Mouse (Mus musculus): ENCODE data around the gene Cd4. TPM values are rescaled to one million over a fixed set of nuclear protein-coding genes. Genes with fewer than 3 reads are reported as not detected.
A peak's percentile ranks its signal among the peaks of the same experiment; 100 is the strongest.

The Cd4 gene
- polyA plus RNA-seq, 1 experiment from 2014 or later = 0.27 TPM

DNA sequence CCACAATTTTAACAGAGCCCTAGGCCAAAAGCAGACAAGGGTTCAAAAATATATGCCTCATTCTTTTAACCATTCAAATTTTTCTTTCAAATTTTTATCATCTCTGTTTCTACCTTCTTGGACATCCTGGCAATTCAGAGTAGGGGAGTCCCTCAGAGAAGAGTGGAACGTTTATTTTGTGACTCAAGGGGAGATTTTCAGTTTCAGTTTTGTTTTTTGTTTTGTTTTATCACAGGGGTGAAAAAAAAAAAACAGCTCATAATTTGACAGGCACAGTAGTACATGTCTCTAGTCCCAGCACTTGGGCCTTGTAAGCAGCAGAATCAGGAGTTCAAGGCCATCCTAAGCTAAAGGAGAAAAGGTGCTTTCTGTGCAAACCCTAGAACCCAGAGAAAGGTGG lies 19.7 kb upstream of the Cd4 start:
- Histone ChIP-seq H3K27ac (no peak overlapping the region), H3K4me3 (replicated peaks; ENCODE audit: low read length) (no peak overlapping the region), H3K9ac (no peak overlapping the region), H3K36me3 (replicated peaks; ENCODE audit: control insufficient read depth, insufficient read depth) (peaks cover 5% of the 10 kb centered on the region), H3K9me3 (ENCODE audit: control insufficient read depth, low read length) (no peaks in the 10 kb centered on the region), H3K4me1 (replicated peaks; ENCODE audit: control insufficient read depth, insufficient read depth, low read length) (peaks cover 32% of the 10 kb centered on the region), H3K4me2 (replicated peaks) (no peak overlapping the region), H3K27me3 (ENCODE audit: control insufficient read depth, insufficient read depth, low read length) (no peaks in the 10 kb centered on the region)
- ATAC-seq (ENCODE audit: low FRiP score) (no peak), DNase-seq (ENCODE audit: low spot score) (peak; percentile 2)
- 83% methylated on average over 1 of the region's 1 CpGs for WGBS

DNA sequence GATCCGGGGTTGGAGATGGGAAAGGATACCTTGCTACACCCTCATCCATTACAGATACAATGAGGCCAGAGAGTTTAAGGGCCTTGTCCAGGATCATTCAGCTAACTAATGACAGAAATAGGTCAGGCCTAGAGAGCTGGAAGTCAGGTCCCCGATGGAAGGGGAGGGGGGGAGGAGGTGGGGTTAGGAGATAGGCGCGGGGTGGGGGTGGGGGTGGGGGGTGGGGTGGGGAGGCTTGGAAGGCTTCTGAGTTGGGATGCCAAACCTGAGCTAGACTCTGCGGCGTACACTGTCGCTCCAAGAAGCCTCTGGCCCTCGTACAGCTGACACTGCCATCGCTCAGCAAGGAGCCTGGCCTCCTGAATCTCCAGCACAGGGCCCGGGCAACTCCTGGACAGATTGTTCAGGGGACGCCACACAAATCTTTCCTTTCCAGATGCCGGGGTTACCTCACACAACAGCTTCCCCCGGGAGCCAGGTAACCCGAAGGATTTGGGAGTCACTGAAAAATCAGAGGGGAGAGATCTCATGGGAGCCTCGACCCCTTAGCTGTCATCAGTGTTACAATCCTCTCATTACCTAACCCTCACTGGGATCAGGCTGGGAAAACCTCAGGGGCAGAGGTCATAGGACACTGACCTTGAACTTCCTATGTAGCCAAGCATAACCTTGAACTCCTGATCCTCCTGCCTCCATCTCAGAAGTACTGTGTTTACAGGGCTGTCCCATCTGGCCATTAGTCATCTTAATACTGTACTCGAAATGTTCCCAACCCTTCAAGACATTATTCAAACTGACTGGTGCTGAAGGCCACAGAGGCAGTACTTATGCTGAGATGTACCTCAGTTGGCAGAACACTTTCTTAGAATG lies 17.2 kb upstream of the Cd4 start:
- Histone ChIP-seq H3K36me3 (replicated peaks; ENCODE audit: control insufficient read depth, insufficient read depth) (no peaks in the 10 kb centered on the region), H3K4me1 (replicated peaks; ENCODE audit: control insufficient read depth, insufficient read depth, low read length) (peaks cover 28% of the 10 kb centered on the region), H3K27ac (peak overlapping the region; percentile 99), H3K4me3 (replicated peaks; ENCODE audit: low read length) (peak overlapping the region; percentile 31), H3K27me3 (ENCODE audit: control insufficient read depth, insufficient read depth, low read length) (no peaks in the 10 kb centered on the region), H3K4me2 (replicated peaks) (peak overlapping the region; percentile 80), H3K9ac (peak overlapping the region; percentile 78), H3K9me3 (ENCODE audit: control insufficient read depth, low read length) (no peaks in the 10 kb centered on the region)
- ATAC-seq (ENCODE audit: low FRiP score) (no peak), DNase-seq (ENCODE audit: low spot score) (peak; percentile 23)
- WGBS = 32% methylated on average over 15 of the region's 16 CpGs

DNA sequence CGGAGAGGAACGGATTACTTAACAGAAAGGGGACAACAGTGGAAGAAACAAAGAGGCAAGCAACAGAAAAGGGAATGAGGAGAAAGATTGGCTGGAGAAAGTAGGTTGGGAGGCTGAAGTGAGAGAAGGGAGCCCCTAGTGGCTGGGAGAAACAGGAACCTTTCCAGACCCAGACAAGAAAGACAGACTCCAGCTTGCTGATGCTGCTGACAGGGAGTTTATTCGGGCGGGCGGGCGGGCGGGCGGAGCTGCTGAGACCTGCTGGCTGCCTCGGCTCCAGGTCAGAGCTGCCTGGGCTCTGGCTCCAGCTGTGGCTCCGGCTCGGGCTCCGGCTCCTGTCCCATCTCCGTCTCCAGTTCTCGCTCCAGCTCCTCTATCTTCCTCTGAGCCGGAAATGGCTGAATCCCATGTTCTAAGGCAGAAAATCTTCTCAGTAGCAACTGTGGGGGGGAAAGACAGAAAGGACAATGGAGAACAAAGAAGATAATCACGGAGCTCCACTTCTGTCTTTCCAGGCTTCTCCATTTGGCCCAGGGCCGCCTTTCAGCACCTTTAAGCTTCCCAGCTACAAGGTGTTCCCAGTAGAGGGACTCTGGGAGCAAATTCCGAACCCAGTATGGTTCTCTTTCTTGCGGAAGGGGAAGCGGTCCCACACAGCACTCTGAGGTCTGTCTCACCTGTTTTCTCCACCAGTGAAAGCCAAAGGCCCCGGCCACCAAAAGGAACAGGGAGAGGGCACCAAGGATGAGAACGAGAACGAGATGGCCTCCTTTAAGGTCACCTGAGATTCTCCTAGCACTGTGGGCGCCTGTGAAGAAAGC lies 16.4 kb upstream of the Cd4 start:
- Histone ChIP-seq H3K36me3 (replicated peaks; ENCODE audit: control insufficient read depth, insufficient read depth) (no peaks in the 10 kb centered on the region), H3K9me3 (ENCODE audit: control insufficient read depth, low read length) (no peaks in the 10 kb centered on the region), H3K4me1 (replicated peaks; ENCODE audit: control insufficient read depth, insufficient read depth, low read length) (peaks cover 20% of the 10 kb centered on the region), H3K4me3 (replicated peaks; ENCODE audit: low read length) (peak overlapping the region; percentile 31), H3K27ac (peak overlapping the region; percentile 99), H3K4me2 (replicated peaks) (peak overlapping the region; percentile 80), H3K27me3 (ENCODE audit: control insufficient read depth, insufficient read depth, low read length) (no peaks in the 10 kb centered on the region), H3K9ac (peak overlapping the region; percentile 78)
- DNase-seq (ENCODE audit: low spot score) (peak; percentile 79), ATAC-seq (ENCODE audit: low FRiP score) (peak; percentile 76)
- 7% methylated on average over 24 of the region's 24 CpGs for WGBS

DNA sequence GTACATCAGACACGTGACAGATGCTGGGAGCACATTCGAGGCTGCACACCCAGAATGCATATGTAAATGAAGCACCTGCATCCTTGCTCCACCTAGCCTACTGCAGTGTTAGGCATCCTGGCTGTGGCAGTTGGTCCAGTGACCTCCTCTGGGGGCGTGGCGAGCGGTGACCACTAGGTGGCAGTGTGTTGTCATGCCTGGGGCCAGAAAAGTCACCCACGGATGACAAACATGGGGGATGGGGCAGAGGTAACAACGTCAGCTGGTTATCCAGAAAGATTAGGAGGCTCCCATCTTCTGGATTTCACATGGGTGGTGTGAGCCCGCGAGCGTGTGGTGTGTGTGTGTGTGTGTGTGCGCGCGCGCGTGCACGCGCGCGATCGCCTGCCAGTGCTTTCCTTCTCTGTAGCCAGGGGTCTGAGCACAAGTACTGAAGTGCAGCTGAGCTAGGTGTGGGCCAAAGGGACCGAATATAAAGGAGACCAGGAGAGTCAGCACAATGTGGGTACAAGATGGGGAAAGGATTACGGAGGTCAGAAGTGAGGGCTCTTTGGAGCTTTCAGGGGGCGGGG lies 15.6 kb upstream of the Cd4 start:
- Histone ChIP-seq H3K27ac (peak overlapping the region; percentile 99), H3K4me3 (replicated peaks; ENCODE audit: low read length) (peak overlapping the region; percentile 31), H3K9me3 (ENCODE audit: control insufficient read depth, low read length) (no peaks in the 10 kb centered on the region), H3K27me3 (ENCODE audit: control insufficient read depth, insufficient read depth, low read length) (no peaks in the 10 kb centered on the region), H3K4me1 (replicated peaks; ENCODE audit: control insufficient read depth, insufficient read depth, low read length) (peaks cover 20% of the 10 kb centered on the region), H3K36me3 (replicated peaks; ENCODE audit: control insufficient read depth, insufficient read depth) (no peaks in the 10 kb centered on the region), H3K4me2 (replicated peaks) (peak overlapping the region; percentile 80), H3K9ac (peak overlapping the region; percentile 78)
- ATAC-seq (ENCODE audit: low FRiP score) = peak; percentile 86
- peak; percentile 94 for DNase-seq (ENCODE audit: low spot score)
- under 1% methylated on average over 23 of the region's 23 CpGs for WGBS

DNA sequence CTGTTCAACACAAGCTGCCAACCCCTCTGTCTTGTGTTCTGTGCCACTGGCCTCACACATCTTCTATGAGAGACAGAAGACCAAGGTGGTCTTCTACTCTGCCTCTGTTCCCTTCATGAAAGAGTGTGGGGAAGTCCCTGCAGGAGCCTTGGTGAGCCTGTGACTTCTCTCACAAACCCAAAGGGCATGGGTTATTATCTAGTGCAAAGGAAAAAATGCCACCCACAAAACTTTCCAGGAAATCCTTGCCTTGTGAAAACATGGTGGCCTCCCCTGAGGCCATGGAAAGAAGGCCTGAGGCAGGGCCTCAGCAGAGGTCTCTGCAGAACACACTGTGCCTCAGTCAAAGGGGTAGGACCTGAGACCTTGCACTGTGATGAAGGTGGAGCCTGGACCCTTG lies 13.8 kb upstream of the Cd4 start:
- H3K27me3 ChIP-seq (ENCODE audit: control insufficient read depth, insufficient read depth, low read length) = no peaks in the 10 kb centered on the region
- H3K9ac ChIP-seq = no peak overlapping the region
- H3K36me3 ChIP-seq (replicated peaks; ENCODE audit: control insufficient read depth, insufficient read depth) = no peaks in the 10 kb centered on the region
- H3K4me1 ChIP-seq (replicated peaks; ENCODE audit: control insufficient read depth, insufficient read depth, low read length) = peaks cover 20% of the 10 kb centered on the region
- H3K4me3 ChIP-seq (replicated peaks; ENCODE audit: low read length) = no peak overlapping the region
- ATAC-seq (ENCODE audit: low FRiP score) (no peak), DNase-seq (ENCODE audit: low spot score) (no peak)
- H3K4me2 ChIP-seq (replicated peaks) = no peak overlapping the region
- H3K27ac ChIP-seq = no peak overlapping the region
- no peaks in the 10 kb centered on the region for H3K9me3 ChIP-seq (ENCODE audit: control insufficient read depth, low read length)

DNA sequence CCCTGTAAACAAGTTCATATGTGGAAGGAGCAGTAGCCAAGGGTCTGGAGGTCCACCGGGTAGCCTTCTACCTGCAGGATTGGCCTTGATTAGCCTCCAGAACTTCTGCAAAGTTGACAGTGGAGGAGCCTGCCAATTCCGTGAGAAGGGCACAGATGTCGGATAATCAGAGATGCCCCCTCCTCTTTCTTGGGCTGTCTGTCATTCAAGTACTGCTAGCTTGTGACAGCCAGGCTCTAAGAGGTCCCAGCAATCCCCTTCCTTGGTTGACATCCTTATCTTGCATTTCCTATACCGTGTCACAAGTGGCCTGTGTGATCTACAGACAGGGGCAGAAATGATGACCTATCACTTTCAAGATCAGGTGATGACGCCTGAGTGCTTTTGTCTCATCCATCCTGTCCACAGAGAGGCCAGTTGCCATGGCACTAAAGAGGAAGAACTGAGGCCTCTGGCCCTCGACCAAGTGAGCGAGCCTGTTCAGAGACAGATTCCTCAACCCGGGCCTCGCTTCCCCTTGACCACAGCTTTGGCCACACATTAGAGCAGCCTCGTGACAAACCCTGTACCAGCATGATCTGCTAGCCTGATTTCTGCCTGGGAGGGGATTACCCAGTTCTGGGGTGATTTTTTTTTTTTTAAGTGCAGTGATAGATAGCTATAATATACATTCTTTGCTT lies 12.9 kb upstream of the Cd4 start:
- 50% methylated on average over 10 of the region's 10 CpGs for WGBS
- Histone ChIP-seq H3K27ac (no peak overlapping the region; the same call in 1 of the 2 replicates), H3K4me3 (replicated peaks; ENCODE audit: low read length) (no peak overlapping the region), H3K9me3 (ENCODE audit: control insufficient read depth, low read length) (no peaks in the 10 kb centered on the region), H3K9ac (no peak overlapping the region), H3K4me1 (replicated peaks; ENCODE audit: control insufficient read depth, insufficient read depth, low read length) (peaks cover 20% of the 10 kb centered on the region), H3K36me3 (replicated peaks; ENCODE audit: control insufficient read depth, insufficient read depth) (no peaks in the 10 kb centered on the region), H3K27me3 (ENCODE audit: control insufficient read depth, insufficient read depth, low read length) (no peaks in the 10 kb centered on the region), H3K4me2 (replicated peaks) (no peak overlapping the region)
- no peak for ATAC-seq (ENCODE audit: low FRiP score)
- DNase-seq (ENCODE audit: low spot score) = peak; percentile 29

DNA sequence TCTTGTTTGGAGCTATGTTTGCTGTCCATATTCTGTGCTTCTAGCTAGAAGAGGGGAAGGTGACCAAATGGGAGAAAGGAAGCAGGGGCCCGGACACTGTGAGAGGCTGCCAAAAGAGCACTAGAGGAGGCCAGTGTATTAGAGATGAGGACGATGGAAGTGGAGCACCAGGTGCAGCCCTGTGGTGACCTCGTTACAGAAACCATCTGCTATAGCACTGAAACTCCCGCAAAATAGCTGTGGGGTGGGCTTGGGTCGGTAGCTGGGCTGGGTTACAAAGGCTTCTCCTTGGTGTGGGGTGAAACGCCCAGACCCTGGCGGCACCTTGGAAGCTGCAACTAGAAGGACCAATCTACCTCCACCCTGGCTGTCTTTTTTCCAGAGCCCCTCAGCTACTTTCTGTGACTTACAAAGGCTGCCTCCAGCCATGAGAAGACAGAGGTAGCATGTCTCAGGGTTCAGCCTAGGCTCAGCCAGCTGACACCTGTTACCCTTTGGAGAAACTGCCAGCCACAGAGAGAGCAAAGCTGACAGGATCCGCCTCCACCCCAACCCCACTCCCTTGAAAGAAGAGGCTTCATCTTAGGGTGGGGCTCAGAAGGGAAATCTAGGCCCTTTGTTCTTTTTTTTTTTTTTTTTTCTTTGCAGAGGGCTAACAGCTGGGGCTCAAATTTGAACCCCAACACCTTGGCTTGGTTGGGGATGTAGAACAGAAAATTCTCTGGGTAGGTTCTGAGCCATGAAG lies 12.2 kb upstream of the Cd4 start:
- Histone ChIP-seq H3K4me2 (replicated peaks) (no peak overlapping the region), H3K36me3 (replicated peaks; ENCODE audit: control insufficient read depth, insufficient read depth) (no peaks in the 10 kb centered on the region), H3K27ac (no peak overlapping the region), H3K4me1 (replicated peaks; ENCODE audit: control insufficient read depth, insufficient read depth, low read length) (peaks cover 15% of the 10 kb centered on the region), H3K27me3 (ENCODE audit: control insufficient read depth, insufficient read depth, low read length) (no peaks in the 10 kb centered on the region), H3K9ac (no peak overlapping the region), H3K4me3 (replicated peaks; ENCODE audit: low read length) (no peak overlapping the region), H3K9me3 (ENCODE audit: control insufficient read depth, low read length) (no peaks in the 10 kb centered on the region)
- ATAC-seq (ENCODE audit: low FRiP score) = no peak
- WGBS = 48% methylated on average over 8 of the region's 8 CpGs
- no peak for DNase-seq (ENCODE audit: low spot score)

DNA sequence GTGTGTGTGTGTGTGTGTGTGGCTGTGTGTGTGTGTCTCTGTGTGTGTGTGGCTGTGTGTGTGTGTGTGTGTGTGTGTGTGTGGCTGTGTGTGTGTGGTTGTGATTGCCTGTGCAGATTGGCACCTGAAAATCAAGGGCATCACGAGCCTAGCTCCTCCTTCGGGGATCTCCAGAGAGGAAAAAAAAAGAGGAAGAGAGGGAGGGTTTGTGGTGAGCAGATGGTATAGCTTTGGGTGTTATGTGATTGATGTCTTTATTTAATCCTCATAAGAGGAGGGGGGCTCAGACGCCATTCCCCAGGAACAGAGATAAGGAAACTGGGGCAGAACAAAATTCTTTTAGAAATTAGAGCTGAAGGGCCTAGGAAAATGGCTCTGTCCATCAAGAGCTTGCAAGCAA lies 10.3 kb upstream of the Cd4 start:
- no peak for DNase-seq (ENCODE audit: low spot score)
- Histone ChIP-seq H3K4me1 (replicated peaks; ENCODE audit: control insufficient read depth, insufficient read depth, low read length) (peaks cover 3% of the 10 kb centered on the region; the same call in 1 of the 2 replicates), H3K9me3 (ENCODE audit: control insufficient read depth, low read length) (no peaks in the 10 kb centered on the region), H3K4me2 (replicated peaks) (no peak overlapping the region), H3K27ac (no peak overlapping the region), H3K27me3 (ENCODE audit: control insufficient read depth, insufficient read depth, low read length) (no peaks in the 10 kb centered on the region), H3K36me3 (replicated peaks; ENCODE audit: control insufficient read depth, insufficient read depth) (no peaks in the 10 kb centered on the region), H3K9ac (no peak overlapping the region), H3K4me3 (replicated peaks; ENCODE audit: low read length) (no peak overlapping the region)
- ATAC-seq (ENCODE audit: low FRiP score) = no peak
- 32% methylated on average over 3 of the region's 3 CpGs for WGBS

All from hindbrain, embryonic 14.5 days (tissue).